Mouse (Mus musculus): Measurements from ENCODE around the gene Ubxn6. TPM values are rescaled to one million over a fixed set of nuclear protein-coding genes. Genes with fewer than 3 reads are reported as not detected.
A peak's percentile ranks its signal among the peaks of the same experiment; 100 is the strongest.
"Not testable (repeated sequence)": the region's sequence is repeated elsewhere in the genome, so short reads cannot be mapped to it uniquely, and the experiment has no call there.

Ubxn6 gene
- 16.3 and 21.1 TPM in 2 replicates for total RNA-seq (2014; fragmentation: Nextera tagmentation)
- 13.2 and 29.1 TPM in 2 replicates for total RNA-seq (2017)

- ATAC-seq (replicated peaks; ENCODE audit: low FRiP score, low TSS enrichment, poor library complexity, severe bottlenecking) = peak; percentile 51
Observed at GRCm38 (mm10) chr17:56074827-56075208, at the start of gene Ubxn6. TSS of gene Ubxn6 (minus strand) at chr17:56075028.

- ATAC-seq (replicated peaks; ENCODE audit: low FRiP score, low TSS enrichment, poor library complexity, severe bottlenecking) = no peak
Observed at GRCm38 (mm10) chr17:56123681-56124340, 49.0 kb upstream of the Ubxn6 start.

GRCm38 (mm10) chr17:56123161-56123560 lies 48.3 kb upstream of the Ubxn6 start:
- ATAC-seq (replicated peaks; ENCODE audit: low FRiP score, low TSS enrichment, poor library complexity, severe bottlenecking) = no peak

GRCm38 (mm10) chr17:56121826-56122225 lies 47.0 kb upstream of the Ubxn6 start, which contains the start of gene Lrg1:
TSS of gene Lrg1 (minus strand) at chr17:56122001.
- ATAC-seq (replicated peaks; ENCODE audit: low FRiP score, low TSS enrichment, poor library complexity, severe bottlenecking) = no peak

- no peak for ATAC-seq (replicated peaks; ENCODE audit: low FRiP score, low TSS enrichment, poor library complexity, severe bottlenecking)
Observed at GRCm38 (mm10) chr17:56119981-56120880, 45.4 kb upstream of the Ubxn6 start.

- no peak for ATAC-seq (replicated peaks; ENCODE audit: low FRiP score, low TSS enrichment, poor library complexity, severe bottlenecking)
Observed at GRCm38 (mm10) chr17:56119431-56119830, 44.6 kb upstream of the Ubxn6 start.

GRCm38 (mm10) chr17:56117251-56117710 lies 42.5 kb upstream of the Ubxn6 start, which contains the start of gene Plin5:
TSS of gene Plin5 (minus strand) at chr17:56117596.
- ATAC-seq (replicated peaks; ENCODE audit: low FRiP score, low TSS enrichment, poor library complexity, severe bottlenecking) = peak; percentile 60

GRCm38 (mm10) chr17:56116193-56116592 lies 41.4 kb upstream of the Ubxn6 start:
- ATAC-seq (replicated peaks; ENCODE audit: low FRiP score, low TSS enrichment, poor library complexity, severe bottlenecking) = no peak

GRCm38 (mm10) chr17:56112743-56113142 lies 37.9 kb upstream of the Ubxn6 start:
- ATAC-seq (replicated peaks; ENCODE audit: low FRiP score, low TSS enrichment, poor library complexity, severe bottlenecking) = no peak

GRCm38 (mm10) chr17:56111864-56112263 lies 37.0 kb upstream of the Ubxn6 start:
- ATAC-seq (replicated peaks; ENCODE audit: low FRiP score, low TSS enrichment, poor library complexity, severe bottlenecking) = peak; percentile 76; the same call in 1 of the 2 replicates

GRCm38 (mm10) chr17:56111021-56111420 lies 36.2 kb upstream of the Ubxn6 start:
- no peak for ATAC-seq (replicated peaks; ENCODE audit: low FRiP score, low TSS enrichment, poor library complexity, severe bottlenecking)

GRCm38 (mm10) chr17:56110571-56110970 lies 35.7 kb upstream of the Ubxn6 start:
- ATAC-seq (replicated peaks; ENCODE audit: low FRiP score, low TSS enrichment, poor library complexity, severe bottlenecking) = no peak

- ATAC-seq (replicated peaks; ENCODE audit: low FRiP score, low TSS enrichment, poor library complexity, severe bottlenecking) = no peak
Observed at GRCm38 (mm10) chr17:56109219-56110051, 34.6 kb upstream of the Ubxn6 start, which contains the start of gene Plin4. TSS of gene Plin4 (minus strand) at chr17:56109803.

- no peak for ATAC-seq (replicated peaks; ENCODE audit: low FRiP score, low TSS enrichment, poor library complexity, severe bottlenecking)
Observed at GRCm38 (mm10) chr17:56108334-56109044, 33.7 kb upstream of the Ubxn6 start.

- ATAC-seq (replicated peaks; ENCODE audit: low FRiP score, low TSS enrichment, poor library complexity, severe bottlenecking) = no peak
Observed at GRCm38 (mm10) chr17:56107736-56108135, 32.9 kb upstream of the Ubxn6 start.

- ATAC-seq (replicated peaks; ENCODE audit: low FRiP score, low TSS enrichment, poor library complexity, severe bottlenecking) = no peak
Observed at GRCm38 (mm10) chr17:56106981-56107380, 32.2 kb upstream of the Ubxn6 start.

GRCm38 (mm10) chr17:56106436-56106835 lies 31.6 kb upstream of the Ubxn6 start:
- ATAC-seq (replicated peaks; ENCODE audit: low FRiP score, low TSS enrichment, poor library complexity, severe bottlenecking) = not testable (repeated sequence)

- not testable (repeated sequence) for ATAC-seq (replicated peaks; ENCODE audit: low FRiP score, low TSS enrichment, poor library complexity, severe bottlenecking)
Observed at GRCm38 (mm10) chr17:56104821-56105220, 30.0 kb upstream of the Ubxn6 start.
